Mouse (Mus musculus) yolk sac, embryonic 10.5 days (tissue): ENCODE data around the gene Cyp1a1.
"Not testable (repeated sequence)": the region's sequence is repeated elsewhere in the genome, so short reads cannot be mapped to it uniquely, and the experiment has no call there.

ENCODE experiments used
- DNase-seq: peaks from one replicate; pipeline ENCODE4 v3.0.0-alpha.2; 2017; ENCODE audit warnings: low spot score

Gene Cyp1a1

GRCm38 (mm10) chr9:57706496-57706895, 18.8 kb downstream of the Cyp1a1 start:
- no peak for DNase-seq

- DNase-seq = peak; percentile 91
Observed at GRCm38 (mm10) chr9:57708068-57708719, 20.5 kb downstream of the Cyp1a1 start, which contains the start of gene Edc3. Gene Edc3 (plus strand): TSS chr9:57708540.

GRCm38 (mm10) chr9:57708720-57709274, 21.1 kb downstream of the Cyp1a1 start:
- no peak for DNase-seq

GRCm38 (mm10) chr9:57710214-57710613, 22.5 kb downstream of the Cyp1a1 start:
- not testable (repeated sequence) for DNase-seq

- DNase-seq = no peak
Observed at GRCm38 (mm10) chr9:57712194-57712593, 24.5 kb downstream of the Cyp1a1 start.

- DNase-seq = no peak
Observed at GRCm38 (mm10) chr9:57718408-57718807, 30.7 kb downstream of the Cyp1a1 start.

GRCm38 (mm10) chr9:57720736-57721135, 33.0 kb downstream of the Cyp1a1 start:
- DNase-seq = no peak

GRCm38 (mm10) chr9:57722371-57722770, 34.6 kb downstream of the Cyp1a1 start:
- no peak for DNase-seq

GRCm38 (mm10) chr9:57723315-57723715, 35.6 kb downstream of the Cyp1a1 start:
- DNase-seq = no peak

GRCm38 (mm10) chr9:57723796-57724195, 36.1 kb downstream of the Cyp1a1 start:
- no peak for DNase-seq

- no peak for DNase-seq
Observed at GRCm38 (mm10) chr9:57724701-57725100, 37.0 kb downstream of the Cyp1a1 start.

GRCm38 (mm10) chr9:57728312-57728711, 40.6 kb downstream of the Cyp1a1 start:
- DNase-seq = no peak

- no peak for DNase-seq
Observed at GRCm38 (mm10) chr9:57733606-57734005, 45.9 kb downstream of the Cyp1a1 start.

GRCm38 (mm10) chr9:57739863-57740262, 52.1 kb downstream of the Cyp1a1 start:
- DNase-seq = no peak

- DNase-seq = no peak
Observed at GRCm38 (mm10) chr9:57744462-57745091, 56.8 kb downstream of the Cyp1a1 start.

- DNase-seq = no peak
Observed at GRCm38 (mm10) chr9:57747067-57747466, 59.3 kb downstream of the Cyp1a1 start.

GRCm38 (mm10) chr9:57748137-57748536, 60.4 kb downstream of the Cyp1a1 start:
- no peak for DNase-seq

GRCm38 (mm10) chr9:57748831-57749230, 61.1 kb downstream of the Cyp1a1 start:
- peak; percentile 63 for DNase-seq

GRCm38 (mm10) chr9:57750901-57751300, 63.2 kb downstream of the Cyp1a1 start:
- DNase-seq = no peak
